Mouse (Mus musculus): ENCODE results near the gene Crat.

DNA sequence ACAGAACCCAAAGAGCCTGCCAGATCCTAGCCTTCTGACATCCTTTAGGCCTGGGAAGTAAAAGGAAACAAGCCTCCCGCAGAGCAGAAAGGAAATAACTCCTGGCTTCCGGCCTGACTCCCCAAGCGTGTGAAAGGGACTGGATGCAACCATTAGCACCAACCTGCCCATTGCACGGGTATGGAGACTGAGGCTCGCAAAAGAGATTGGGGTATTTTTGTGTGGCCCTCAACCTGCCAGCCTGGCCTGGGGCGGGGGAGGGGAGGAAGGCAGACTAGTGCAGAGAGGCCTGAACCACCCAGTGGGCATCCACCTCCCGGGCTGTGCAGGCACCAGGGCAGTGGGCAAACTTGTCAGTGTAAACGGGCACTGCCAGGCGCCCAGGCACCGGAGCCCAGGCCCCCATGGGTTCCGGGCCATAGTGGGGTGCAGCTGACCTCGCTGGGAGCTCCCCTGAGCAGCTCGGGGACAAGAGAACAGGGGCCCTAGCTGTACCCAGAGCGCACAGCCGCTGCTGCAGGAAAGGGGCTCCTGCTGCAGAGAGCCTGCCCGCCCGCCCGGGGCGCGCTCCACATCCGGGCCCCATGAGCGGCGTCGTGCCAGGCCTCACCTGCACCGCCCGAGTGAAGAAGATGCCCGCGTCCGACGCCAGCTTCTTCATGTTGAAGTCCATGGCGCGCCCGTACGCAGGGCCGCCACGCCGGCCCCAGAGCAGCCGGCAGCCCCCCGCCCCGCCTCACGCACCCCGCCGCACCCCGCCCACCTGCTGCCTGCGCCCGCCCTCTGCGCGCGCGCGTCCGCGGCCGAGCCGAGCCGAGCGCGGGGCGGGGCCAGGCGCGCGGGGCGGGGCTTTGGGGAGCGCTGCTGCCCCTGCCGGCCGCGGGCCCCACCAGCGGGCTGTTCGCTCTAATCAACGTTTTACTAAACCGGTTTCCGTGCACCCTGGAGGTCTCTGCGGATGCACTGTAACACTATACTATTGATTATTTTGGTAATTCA is 56.8 kb downstream of the Crat start, which contains the start of gene Sh3glb2:
- TF ChIP-seq CTCF (IDR thresholded peaks at IDR 0.05; ENCODE audit: low read depth): peak; percentile 56
- no peak for TF ChIP-seq EP300 (optimal IDR thresholded peaks at IDR 0.05)
